Mouse (Mus musculus) liver, postnatal 0 days (tissue): ENCODE measurements at regions not wholly inside any gene's neighbourhood (a gene's known extent, or its start where the extent isn't known, plus 50 kb on each side); places are given as distances from the start of the nearest gene placed in this dataset.

ENCODE experiments used
- CTCF ChIP-seq: sonication (generic); IDR thresholded peaks from 2 replicates; pipeline ENCODE4 v1.5.1; 2016; ENCODE audit warnings: antibody characterized with exemption, low read depth
- EP300 ChIP-seq: IDR thresholded peaks from 2 replicates; pipeline ENCODE4 v1.6.1; 2016; ENCODE audit warnings: antibody characterized with exemption, low read depth, mild to moderate bottlenecking

- TF ChIP-seq CTCF (no peak), EP300 (no peak)
These were observed 1269.6 kb downstream of the Defb40 start for GRCm38 (mm10) chr8:17708409-17708808.
